Mouse (Mus musculus): ENCODE measurements around the gene Smu1.

GRCm38 (mm10) chr4:40776416-40776815 is 18.7 kb upstream of the Smu1 start:
- TF ChIP-seq CTCF (IDR thresholded peaks at IDR 0.05; ENCODE audit: low read depth) (no peak), EP300 (IDR thresholded peaks at IDR 0.05; ENCODE audit: low read depth) (no peak)

All from heart, postnatal 0 days (tissue).